8 mouse cellular contexts compared by ENCODE assay signal in genomic region chr10:43901578-43902194, GRCm38 (mm10). TPM values are rescaled to one million over a fixed set of nuclear protein-coding genes. Genes with fewer than 3 reads are reported as not detected.
A peak's percentile ranks its signal among the peaks of the same experiment; 100 is the strongest.
DNase-seq lines count a peak whose midpoint lies in the region; ATAC-seq lines count a peak whose summit lies in the region.

TSS of gene Qrsl1 (minus strand) at chr10:43901745.
TSS of gene Rtn4ip1 (plus strand) at chr10:43901807.

- peak within 1 kb of the TSS; percentile 89 for H3K27ac ChIP-seq in heart, embryonic 14.5 days (replicated peaks in 1 of 2; ENCODE audit: control insufficient read depth in 1 of 2, insufficient read depth in 1 of 2, low read depth in 2 of 2, low read length in 2 of 2)
- H3K27ac ChIP-seq in liver, embryonic 13.5 days: peak within 1 kb of the TSS; percentile 32; the same call in 1 of the 2 replicates
- peak within 1 kb of the TSS; percentile 46 for H3K27ac ChIP-seq in stomach, embryonic 16.5 days (ENCODE audit: low read length)

- H3K4me3 ChIP-seq in heart, embryonic 14.5 days (ENCODE audit: control insufficient read depth in 1 of 2, insufficient read depth in 1 of 2, low read depth in 1 of 2, low read length in 2 of 2): peak within 1 kb of the TSS; percentile 81 to 85
- peak within 1 kb of the TSS; percentile 87 for H3K4me3 ChIP-seq in liver, embryonic 13.5 days (replicated peaks)
- peak within 1 kb of the TSS; percentile 83 for H3K4me3 ChIP-seq in stomach, embryonic 16.5 days (replicated peaks; ENCODE audit: low read length)

- peak within 1 kb of the TSS; percentile 84 for H3K4me2 ChIP-seq in heart, embryonic 14.5 days (ENCODE audit: low read length)
- peak within 1 kb of the TSS; percentile 78 for H3K4me2 ChIP-seq in liver, embryonic 13.5 days
- H3K4me2 ChIP-seq in stomach, embryonic 16.5 days (ENCODE audit: low read depth, low read length): peak within 1 kb of the TSS; percentile 58

- H3K27me3 ChIP-seq in heart, embryonic 14.5 days (ENCODE audit: control insufficient read depth, insufficient read depth, low read length): no peaks in the 10 kb centered on the region
- H3K27me3 ChIP-seq in liver, embryonic 13.5 days: no peaks in the 10 kb centered on the region
- no peaks in the 10 kb centered on the region for H3K27me3 ChIP-seq in stomach, embryonic 16.5 days (ENCODE audit: control insufficient read depth, insufficient read depth, low read length)

- peak; percentile 86 for DNase-seq in c-Kit-negative CD71-positive TER-119-positive erythroid progenitor cells, embryonic 14.5 days (ENCODE audit: low read depth, low spot score)
- peak; percentile 74 for DNase-seq in fibroblast of lung, adult 2 months (ENCODE audit: low read depth)
- peak; percentile 96 for DNase-seq in kidney, postnatal 14 days
- peak; percentile 85 for DNase-seq in liver, embryonic 13.5 days
- peak; percentile 97 for DNase-seq in neural tube, embryonic 10.5 days (ENCODE audit: extremely low spot score, low spot score)

- H3K9ac ChIP-seq in heart, embryonic 14.5 days (ENCODE audit: low read length): peak within 1 kb of the TSS; percentile 88
- H3K9ac ChIP-seq in liver, embryonic 13.5 days: peak within 1 kb of the TSS; percentile 78
- H3K9ac ChIP-seq in stomach, embryonic 16.5 days (ENCODE audit: low read length): peak within 1 kb of the TSS; percentile 84

- no peaks in the 10 kb centered on the region for H3K9me3 ChIP-seq in heart, embryonic 14.5 days (ENCODE audit: control insufficient read depth, low read length)
- H3K9me3 ChIP-seq in liver, embryonic 13.5 days (replicated peaks): no peaks in the 10 kb centered on the region
- H3K9me3 ChIP-seq in stomach, embryonic 16.5 days (replicated peaks; ENCODE audit: control insufficient read depth, low read length): no peaks in the 10 kb centered on the region

- ATAC-seq in CD4-positive, CD25-positive, alpha-beta regulatory T cell, adult 4 months: peak; percentile 97
- peak; percentile 90 for ATAC-seq in heart, embryonic 14.5 days (ENCODE audit: insufficient number of reproducible peaks, insufficient read depth, low FRiP score, low read depth)
- peak; percentile 94 for ATAC-seq in liver, embryonic 13.5 days (ENCODE audit: low read depth)
- ATAC-seq in stomach, embryonic 16.5 days (ENCODE audit: insufficient read depth, low FRiP score): peak; percentile 97

- 1% methylated on average over 40 of the region's 40 CpGs for WGBS in heart, embryonic 14.5 days
- under 1% methylated on average over 40 of the region's 40 CpGs for WGBS in liver, embryonic 13.5 days (ENCODE audit: insufficient replicate concordance)
- under 1% methylated on average over 40 of the region's 40 CpGs for WGBS in stomach, embryonic 16.5 days

- 0 out of 2 replicates have a peak, but pooled peaks cover 7% of the 10 kb centered on the region for H3K36me3 ChIP-seq in heart, embryonic 14.5 days (ENCODE audit: control insufficient read depth, insufficient read depth, low read length)
- no peaks in the 10 kb centered on the region for H3K36me3 ChIP-seq in liver, embryonic 13.5 days
- H3K36me3 ChIP-seq in stomach, embryonic 16.5 days (ENCODE audit: control insufficient read depth, insufficient read depth, low read length): no peaks in the 10 kb centered on the region; the same call in 1 of the 2 replicates

- H3K4me1 ChIP-seq in heart, embryonic 14.5 days (ENCODE audit: control insufficient read depth in 2 of 2, insufficient read depth in 2 of 2, low read length in 2 of 2): peaks cover 0 to 8% of the 10 kb centered on the region in 2 experiments; a peak in 3 of 4 replicates
- peaks cover 28% of the 10 kb centered on the region for H3K4me1 ChIP-seq in liver, embryonic 13.5 days (replicated peaks)
- peaks cover 4% of the 10 kb centered on the region for H3K4me1 ChIP-seq in stomach, embryonic 16.5 days (ENCODE audit: control insufficient read depth, insufficient read depth, low read length)

RNA-seq across cellular contexts. Expression of gene Qrsl1, which starts in this region (rescaled TPM):
- 10 to 100 TPM; 21.3 to 24.1 TPM for polyA plus RNA-seq in CD4-positive, CD25-positive, alpha-beta regulatory T cell, adult 4 months (2017; shearing (Covaris generic))
- 24.5 and 29.4 TPM in 2 replicates for polyA plus RNA-seq in heart, embryonic 14.5 days (2014; fragmentation: Nextera tagmentation; extraction: Ambion mirVana)
- polyA plus RNA-seq in liver, embryonic 13.5 days (2015; fragmentation: Nextera tagmentation; extraction: Ambion mirVana): 9.7 and 12.0 TPM in 2 replicates
- polyA plus RNA-seq in stomach, embryonic 16.5 days (2015; fragmentation: Nextera tagmentation; extraction: Ambion mirVana): 18.2 and 18.4 TPM in 2 replicates

RNA-seq across cellular contexts. Expression of gene Rtn4ip1, which starts in this region (rescaled TPM):
- 10 to 100 TPM; 11.3 to 16.9 TPM for polyA plus RNA-seq in CD4-positive, CD25-positive, alpha-beta regulatory T cell, adult 4 months (2017; shearing (Covaris generic))
- polyA plus RNA-seq in heart, embryonic 14.5 days (2014; fragmentation: Nextera tagmentation; extraction: Ambion mirVana): 28.4 and 34.1 TPM in 2 replicates
- 13.5 and 16.3 TPM in 2 replicates for polyA plus RNA-seq in liver, embryonic 13.5 days (2015; fragmentation: Nextera tagmentation; extraction: Ambion mirVana)
- 13.4 and 14.8 TPM in 2 replicates for polyA plus RNA-seq in stomach, embryonic 16.5 days (2015; fragmentation: Nextera tagmentation; extraction: Ambion mirVana)

Comparison
In these comparisons a context has a peak if more than half of its experiments do, and no peak if none do; other contexts are left out.
1. Peak in every context shown above with its lines: DNase-seq, ATAC-seq, H3K4me3 ChIP-seq and H3K27ac ChIP-seq.
2. H3K27ac ChIP-seq: peak in every context shown above with its lines; median percentile 89 in heart, embryonic 14.5 days; 46 in stomach, embryonic 16.5 days; 32 in liver, embryonic 13.5 days.